Comparison of ENCODE assay signal across 36 mouse cellular contexts in genomic region chr8:107513249-107513648, GRCm38 (mm10).
"Had no signal": no experiment of that assay in that cellular context is flagged by ENCODE, and none has a peak within 500 bp of the region (broad histone marks: within the 10 kb centered on the region; RNA-seq: fewer than 3 reads in every experiment).

No protein-coding gene starts in this region.

- H3K36me3 ChIP-seq: hindbrain, embryonic 15.5 days; intestine, embryonic 15.5 days had no signal

- ATAC-seq: hindbrain, embryonic 16.5 days; hindbrain, postnatal 0 days; inflammation-experienced regulatory T-cells, adult 6 months; intestine, embryonic 15.5 days; intestine, embryonic 16.5 days; intestine, postnatal 0 days had no signal

- H3K4me3 ChIP-seq: heart, adult 2 months; heart, embryonic 10.5 days; heart, embryonic 12.5 days; heart, embryonic 13.5 days; heart, embryonic 15.5 days; hindbrain, embryonic 10.5 days; hindbrain, embryonic 12.5 days; hindbrain, embryonic 13.5 days; hindbrain, embryonic 15.5 days; intestine, embryonic 15.5 days; kidney, embryonic 15.5 days; layer of hippocampus, adult 2 months had no signal

- H3K4me1 ChIP-seq: heart, embryonic 13.5 days; heart, embryonic 15.5 days; hindbrain, embryonic 10.5 days; hindbrain, embryonic 12.5 days; hindbrain, embryonic 13.5 days; hindbrain, embryonic 15.5 days; intestine, embryonic 15.5 days; kidney, embryonic 15.5 days had no signal

- H3K27me3 ChIP-seq: heart, embryonic 12.5 days; heart, embryonic 13.5 days; heart, embryonic 15.5 days; hindbrain, embryonic 12.5 days; hindbrain, embryonic 13.5 days; hindbrain, embryonic 15.5 days; intestine, embryonic 15.5 days; kidney, embryonic 15.5 days had no signal

- H3K4me2 ChIP-seq: heart, embryonic 11.5 days; heart, embryonic 12.5 days; heart, embryonic 13.5 days; heart, embryonic 15.5 days; hindbrain, embryonic 12.5 days; hindbrain, embryonic 13.5 days; hindbrain, embryonic 14.5 days; hindbrain, embryonic 15.5 days; intestine, embryonic 15.5 days; kidney, embryonic 15.5 days had no signal

- H3K27ac ChIP-seq: heart, adult 2 months; heart, embryonic 10.5 days; heart, embryonic 13.5 days; heart, embryonic 15.5 days; hindbrain, embryonic 10.5 days; hindbrain, embryonic 12.5 days; hindbrain, embryonic 13.5 days; hindbrain, embryonic 14.5 days; hindbrain, embryonic 15.5 days; hindbrain, postnatal 0 days; intestine, embryonic 15.5 days; kidney, embryonic 15.5 days; kidney, postnatal 0 days; layer of hippocampus, adult 2 months had no signal

- DNase-seq: heart, adult 18-20 months; heart, adult 2 months; heart, postnatal 10 days; heart, postnatal 14 days; heart, postnatal 36 days; heart, postnatal 4 days; kidney, adult 11 months; kidney, adult 18-20 months; kidney, adult 2 months; kidney, adult 8-10 months; kidney, adult 9 months; kidney, postnatal 10 days; kidney, postnatal 14 days; kidney, postnatal 25 days; kidney, postnatal 36 days; kidney, postnatal 4 days; layer of hippocampus, adult 9-11 months had no signal

- H3K9me3 ChIP-seq: heart, embryonic 10.5 days; heart, embryonic 12.5 days; heart, embryonic 13.5 days; heart, embryonic 15.5 days; hindbrain, embryonic 10.5 days; hindbrain, embryonic 12.5 days; hindbrain, embryonic 13.5 days; hindbrain, embryonic 15.5 days; intestine, embryonic 15.5 days; kidney, embryonic 15.5 days had no signal

- H3K9ac ChIP-seq: heart, embryonic 12.5 days; heart, embryonic 13.5 days; heart, embryonic 15.5 days; hindbrain, embryonic 12.5 days; hindbrain, embryonic 13.5 days; hindbrain, embryonic 14.5 days; hindbrain, embryonic 15.5 days; intestine, embryonic 15.5 days; kidney, embryonic 15.5 days had no signal
